Mouse (Mus musculus): Measurements from ENCODE around the gene Arhgap4.

The Arhgap4 gene

DNA sequence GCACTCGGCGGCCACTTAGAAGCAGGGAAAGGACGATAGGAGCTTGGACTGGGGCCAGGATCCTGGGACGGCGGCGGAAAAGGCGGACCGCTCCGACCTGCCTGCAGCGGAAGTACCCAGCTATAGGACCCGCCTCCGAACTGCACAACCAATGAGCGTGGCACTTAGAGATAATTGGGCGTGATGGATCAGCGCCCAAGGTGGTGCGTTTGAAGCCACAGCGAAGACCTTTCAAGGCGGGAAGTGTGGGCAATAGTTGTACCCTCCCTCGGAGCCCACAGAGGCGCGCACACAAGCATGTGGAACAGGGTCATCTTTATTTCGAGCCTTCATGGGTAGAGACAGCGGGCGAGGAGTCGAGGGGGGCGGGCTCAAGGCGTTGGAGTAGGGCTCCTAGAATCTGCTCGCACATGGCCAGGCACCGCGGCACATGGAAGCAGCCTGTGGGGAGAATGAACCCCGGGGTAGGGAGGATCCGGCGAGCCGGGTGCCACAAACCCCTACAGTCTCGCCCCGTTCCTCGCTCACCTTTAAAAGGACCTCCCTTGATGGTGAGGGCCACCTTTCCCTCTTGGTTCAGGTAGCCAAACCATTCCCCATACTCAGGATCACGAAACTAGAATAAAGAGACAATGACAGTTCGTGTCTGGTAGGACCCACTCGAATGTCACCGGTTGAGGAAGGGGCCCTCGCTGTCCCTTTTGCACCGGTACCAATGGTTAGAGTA lies at the start of gene Arhgap4, which contains the start of gene Naa10:
TSS of gene Arhgap4 (minus strand) at position 48 of the 727 bp plus-strand sequence.
TSS of gene Naa10 (minus strand) at position 122 of the 727 bp plus-strand sequence.
- DNase-seq (ENCODE audit: low spot score): peak; percentile 83

DNA sequence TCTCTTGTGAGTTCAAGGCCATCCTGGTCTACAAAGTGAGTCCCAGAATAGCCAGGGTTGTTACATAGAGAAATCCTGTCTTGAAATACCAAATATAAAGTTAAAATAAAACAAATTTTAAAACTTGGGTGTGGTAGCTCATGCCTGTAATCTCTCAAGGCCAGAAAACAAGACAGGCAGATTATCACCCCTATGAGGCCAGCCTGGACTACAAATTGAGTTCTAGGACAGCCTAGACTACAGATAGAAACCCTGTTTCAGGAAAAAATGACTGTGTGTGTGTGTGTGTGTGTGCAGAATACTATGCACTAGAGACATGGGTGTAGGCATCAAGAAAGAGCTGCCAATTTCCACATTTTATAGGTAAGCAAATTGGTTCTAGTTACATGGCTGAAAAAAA lies 49.1 kb upstream of the Arhgap4 start:
- DNase-seq (ENCODE audit: low spot score): no peak

DNA sequence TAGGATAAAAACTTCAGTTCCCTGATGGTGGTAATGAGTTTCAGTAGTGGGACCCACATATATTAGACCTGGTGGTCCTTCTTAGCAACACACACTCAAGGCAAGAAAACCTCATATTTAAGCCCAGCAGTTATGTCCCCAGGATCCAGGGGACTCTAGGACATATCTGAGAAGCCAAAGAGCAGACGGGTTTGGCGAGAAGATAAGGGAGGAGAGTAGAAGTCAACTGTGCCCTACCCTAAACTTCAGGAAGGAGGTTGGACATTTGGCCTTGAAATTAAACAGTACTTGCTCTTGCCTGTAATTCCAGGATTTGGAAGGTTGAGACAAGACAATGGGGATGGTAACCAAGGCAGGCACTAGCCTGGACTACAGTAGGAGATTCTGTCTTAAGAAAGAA lies 48.1 kb upstream of the Arhgap4 start:
- no peak for DNase-seq (ENCODE audit: low spot score)

DNA sequence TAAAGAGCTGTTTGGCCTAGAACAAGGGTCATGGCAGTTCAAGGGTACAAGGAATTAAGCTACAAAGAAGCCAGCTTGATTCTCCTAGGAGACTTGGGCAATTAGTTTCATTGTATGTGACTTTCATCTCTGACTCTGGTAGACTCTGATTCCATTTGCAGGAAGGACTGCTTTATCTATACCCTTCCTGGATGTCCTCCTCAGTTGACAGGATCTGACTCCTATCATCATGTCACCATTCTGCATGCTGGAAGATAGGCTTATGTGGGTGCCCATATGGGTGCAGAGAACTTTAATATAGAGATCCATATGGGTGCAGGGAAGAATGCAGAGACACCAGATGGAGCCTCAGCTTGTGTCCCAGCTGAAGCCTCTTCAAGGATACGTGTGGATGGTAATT lies 47.5 kb upstream of the Arhgap4 start:
- no peak for DNase-seq (ENCODE audit: low spot score)

DNA sequence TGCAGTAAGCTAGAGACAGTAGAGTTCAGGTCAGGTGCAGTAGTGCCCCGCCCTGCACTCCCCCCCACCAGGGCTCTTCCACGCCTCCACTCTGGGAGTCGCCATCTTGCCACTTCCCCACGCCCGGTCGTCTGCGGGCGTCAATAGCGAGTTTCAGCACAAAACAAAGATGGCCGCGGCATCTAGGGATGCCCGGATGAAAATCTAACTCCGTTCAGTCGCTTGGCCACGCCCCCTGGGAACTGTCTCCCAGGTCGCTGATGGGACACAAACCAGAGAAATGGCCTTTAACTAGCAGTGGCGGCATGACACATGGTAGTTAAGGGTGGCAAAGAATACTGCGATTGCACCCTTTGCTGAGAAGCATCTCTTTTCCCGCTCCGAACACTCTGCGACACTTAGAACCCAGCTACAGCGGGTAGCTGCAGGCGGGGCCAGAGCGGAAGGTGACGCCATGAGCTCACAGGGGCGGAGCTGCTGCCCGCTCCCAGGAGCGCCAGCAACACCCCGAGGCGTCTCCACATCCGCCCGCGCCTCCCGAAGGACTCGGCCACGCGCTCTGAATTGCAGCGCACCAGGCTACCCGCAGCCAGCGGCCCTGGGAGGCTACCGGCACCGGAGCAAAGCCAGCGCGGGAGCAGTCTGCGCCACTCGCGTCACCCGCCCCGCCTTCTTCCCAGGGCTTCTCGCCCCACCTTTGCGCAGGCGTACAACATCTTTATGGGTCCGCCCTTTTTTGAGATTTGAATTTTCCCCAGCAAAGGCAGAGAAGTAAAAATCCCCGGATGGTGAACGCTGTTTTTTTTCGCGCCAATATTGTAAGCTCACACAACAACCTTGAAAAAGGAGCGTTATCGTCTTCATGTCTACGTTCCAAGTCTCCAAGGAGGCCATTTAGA lies 45.8 kb upstream of the Arhgap4 start:
- peak; percentile 89 for DNase-seq (ENCODE audit: low spot score)

DNA sequence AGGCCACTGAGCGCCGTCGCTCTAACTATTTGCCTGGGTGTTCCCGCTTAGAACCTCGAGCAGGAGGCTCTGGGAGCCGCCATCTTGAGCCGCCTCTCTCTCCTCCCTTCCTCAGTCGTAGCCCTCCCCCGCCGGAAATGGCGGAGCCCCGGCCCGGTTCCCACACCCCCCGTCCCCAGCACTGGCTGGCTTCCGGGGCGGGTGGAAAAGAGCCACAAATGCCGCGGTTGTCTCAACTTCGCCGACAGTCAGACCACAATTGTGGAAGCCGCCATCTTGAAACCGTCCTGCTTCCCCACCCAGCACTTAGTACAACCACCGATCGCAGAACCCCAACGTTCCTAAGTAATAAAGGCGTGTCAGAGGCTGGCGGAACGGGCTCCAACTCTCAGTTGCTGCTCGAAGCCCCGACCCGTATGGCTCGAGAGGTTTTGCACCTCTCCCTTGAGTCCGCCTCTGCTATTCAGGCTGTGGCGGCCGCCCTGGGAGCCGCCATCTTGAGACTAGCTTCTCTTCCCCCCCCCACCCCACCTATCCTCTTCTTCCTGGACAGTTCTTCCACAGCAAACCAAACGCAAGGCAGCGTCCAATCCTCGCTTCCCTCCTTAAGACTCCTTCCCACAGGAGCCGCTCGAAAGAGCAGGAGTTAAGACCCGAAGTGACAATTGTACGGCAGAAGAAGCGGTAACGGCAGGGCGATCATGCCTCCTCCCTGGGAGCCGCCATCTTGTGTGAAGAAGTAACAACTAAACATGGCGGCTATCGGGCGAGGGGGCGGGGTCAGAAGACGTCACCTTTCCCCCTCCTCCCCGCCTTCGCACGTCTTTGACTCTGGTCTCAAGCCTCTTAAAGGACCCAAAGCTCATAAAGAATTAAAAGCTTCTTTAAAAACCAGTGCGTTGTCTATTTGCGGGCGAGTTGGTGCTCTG lies 44.8 kb upstream of the Arhgap4 start, which contains the start of gene Hcfc1:
TSS of gene Hcfc1 (minus strand) at position 110 of the 929 bp plus-strand sequence.
- DNase-seq (ENCODE audit: low spot score): peak; percentile 82

DNA sequence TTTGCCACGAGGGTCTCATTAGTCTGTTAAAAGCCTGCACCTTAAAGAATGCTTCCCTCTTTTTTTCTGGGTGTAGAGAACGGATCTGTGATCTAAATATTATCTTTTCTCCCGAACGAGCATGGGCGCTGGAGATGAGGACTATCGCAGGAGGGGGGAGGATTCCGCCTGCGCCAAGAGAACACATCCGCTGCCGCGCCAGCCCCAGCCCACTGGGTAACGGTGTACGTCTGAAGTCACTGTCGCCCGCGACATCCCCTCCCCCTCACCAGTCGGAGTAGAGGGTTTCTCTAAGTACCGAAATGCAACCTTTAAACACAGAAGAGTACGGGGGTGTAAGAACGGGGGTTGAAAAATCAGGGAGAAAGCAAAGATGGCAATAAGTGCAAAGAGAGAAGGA lies 43.6 kb upstream of the Arhgap4 start:
- DNase-seq (ENCODE audit: low spot score): peak; percentile 23

DNA sequence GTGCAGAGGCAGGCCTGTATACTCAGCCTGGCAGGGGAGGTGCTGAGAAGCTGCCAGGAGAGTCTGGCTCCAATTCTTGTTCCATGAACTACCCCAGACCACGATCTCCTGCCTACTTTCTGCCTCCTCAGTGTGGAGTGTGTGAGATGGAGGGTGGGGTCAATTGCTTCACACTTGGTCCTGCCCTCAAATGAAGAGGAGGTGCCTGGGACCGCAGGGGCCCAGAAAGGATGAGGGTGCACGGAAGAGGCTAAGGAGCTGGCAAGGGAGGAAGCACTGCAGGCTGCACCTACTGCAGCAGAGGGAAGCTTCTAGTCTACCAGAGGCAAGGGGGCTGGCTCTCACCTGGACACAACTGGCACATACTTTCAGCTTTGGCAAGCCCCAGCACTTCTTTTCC lies 42.7 kb upstream of the Arhgap4 start:
- DNase-seq (ENCODE audit: low spot score): no peak

DNA sequence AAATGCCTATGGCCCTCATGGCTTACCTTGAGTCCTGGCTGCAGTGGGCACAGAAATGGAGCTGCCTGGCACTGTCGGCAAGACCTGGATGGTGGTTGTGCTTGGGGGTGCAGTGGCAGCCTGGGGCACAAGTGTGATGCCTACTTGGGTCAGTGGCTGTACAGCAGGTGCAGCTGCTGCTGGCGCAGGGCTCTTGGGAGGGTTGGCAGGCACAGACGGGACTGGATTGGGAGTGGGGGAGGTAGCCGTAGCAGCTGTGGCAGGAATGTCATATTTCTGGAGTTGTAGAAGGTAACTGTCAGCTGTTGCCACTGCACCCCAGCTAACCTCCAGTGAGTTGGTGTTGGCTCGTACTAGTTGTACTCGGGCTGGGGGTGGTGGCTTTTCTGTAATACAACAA lies 33.3 kb upstream of the Arhgap4 start:
- no peak for DNase-seq (ENCODE audit: low spot score)

DNA sequence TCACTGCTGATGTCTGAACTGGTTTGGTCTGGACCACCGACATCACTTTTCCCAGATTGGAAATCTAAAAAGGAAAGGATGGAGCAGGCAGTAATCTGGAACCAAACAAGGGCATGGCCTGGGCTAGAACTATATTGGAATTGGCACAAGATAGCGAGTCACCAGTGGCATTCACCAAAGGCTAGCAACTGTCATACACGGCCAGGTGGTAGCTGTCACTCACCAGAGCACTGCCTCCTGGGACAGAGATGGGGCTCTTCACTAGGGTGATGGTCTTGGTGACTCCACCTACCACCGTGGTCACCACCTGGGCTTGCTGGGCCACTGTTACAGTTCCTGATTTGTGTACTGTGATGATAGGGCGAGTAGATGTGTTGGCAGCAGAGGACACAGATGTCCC lies 30.9 kb upstream of the Arhgap4 start:
- no peak for DNase-seq (ENCODE audit: low spot score)

DNA sequence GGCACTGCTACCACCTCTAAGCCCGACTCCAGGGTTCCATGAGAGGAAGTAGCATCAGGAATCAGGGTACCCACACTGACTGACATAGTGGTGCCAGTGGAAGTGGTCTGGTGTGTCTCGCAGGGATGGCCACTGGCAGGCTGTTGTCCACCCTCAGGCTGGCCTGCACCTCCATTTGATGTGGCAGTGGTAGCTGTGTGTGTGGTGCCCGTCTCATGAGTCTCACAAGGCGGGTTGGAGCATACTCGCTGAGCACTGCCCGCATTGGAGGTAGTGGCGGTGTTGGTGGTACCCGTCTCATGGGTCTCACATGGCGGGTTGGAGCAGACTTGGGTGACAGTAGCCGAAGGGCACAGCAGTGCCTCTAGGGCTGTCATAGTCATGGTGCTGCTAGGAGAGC lies 27.7 kb upstream of the Arhgap4 start:
- no peak for DNase-seq (ENCODE audit: low spot score)

DNA sequence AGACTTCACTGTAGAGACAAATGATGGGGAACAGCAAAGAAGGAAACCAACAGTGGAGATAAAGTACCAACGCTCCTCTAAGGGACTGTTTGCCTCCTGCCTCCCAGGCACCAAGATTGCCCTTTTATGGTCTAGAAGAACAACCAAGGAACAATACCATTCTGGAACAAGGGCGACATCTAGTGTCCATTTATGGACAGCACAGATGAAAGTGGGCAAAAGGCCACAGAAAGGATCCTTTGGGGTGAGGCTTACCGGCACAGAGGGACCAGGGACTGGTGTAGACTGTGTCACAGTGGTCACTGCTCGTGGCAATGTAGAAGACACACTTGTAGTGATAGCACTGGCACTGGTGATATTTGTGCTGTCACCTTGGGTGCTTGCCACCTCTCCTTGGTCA lies 27.0 kb upstream of the Arhgap4 start:
- peak; percentile 81 for DNase-seq (ENCODE audit: low spot score)

DNA sequence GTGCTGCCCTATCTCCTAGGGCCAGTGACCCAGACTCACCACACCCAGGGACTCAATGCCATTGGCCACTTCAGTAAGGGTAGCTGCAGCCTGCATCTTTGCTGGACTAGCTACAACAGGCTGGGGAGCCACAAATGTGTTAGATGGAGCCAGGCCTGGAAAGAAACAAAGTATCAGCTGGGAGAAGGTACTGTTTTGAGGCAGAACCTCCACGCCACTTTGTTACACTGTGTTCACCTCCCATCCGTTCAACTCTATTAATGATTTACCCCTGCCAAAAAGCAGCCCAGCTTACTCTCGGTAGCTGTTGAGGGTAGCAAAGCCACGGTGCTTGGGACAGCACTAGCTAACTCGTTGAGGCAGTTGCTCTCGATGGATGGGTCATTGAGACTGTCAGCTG lies 25.2 kb upstream of the Arhgap4 start:
- DNase-seq (ENCODE audit: low spot score): no peak

DNA sequence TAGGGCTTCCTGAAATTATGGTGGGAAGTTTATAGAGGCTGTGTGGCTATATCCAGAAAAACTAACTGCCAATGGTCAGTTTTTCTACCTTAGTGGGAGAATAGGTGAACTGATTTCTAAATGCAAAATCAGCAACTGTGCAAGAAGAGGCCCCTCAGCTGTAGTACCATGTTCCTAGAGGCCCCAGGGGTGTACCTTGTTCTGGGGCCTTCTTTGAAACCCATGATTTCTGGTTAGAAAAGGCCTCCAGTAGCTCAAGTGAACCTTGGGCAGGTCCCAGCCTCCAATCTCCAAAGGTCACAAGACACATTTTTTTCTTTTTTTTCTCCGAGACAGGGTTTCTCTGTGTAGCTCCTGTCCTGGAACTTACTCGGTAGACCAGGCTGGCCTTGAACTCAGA lies 20.6 kb upstream of the Arhgap4 start:
- no peak for DNase-seq (ENCODE audit: low spot score)

DNA sequence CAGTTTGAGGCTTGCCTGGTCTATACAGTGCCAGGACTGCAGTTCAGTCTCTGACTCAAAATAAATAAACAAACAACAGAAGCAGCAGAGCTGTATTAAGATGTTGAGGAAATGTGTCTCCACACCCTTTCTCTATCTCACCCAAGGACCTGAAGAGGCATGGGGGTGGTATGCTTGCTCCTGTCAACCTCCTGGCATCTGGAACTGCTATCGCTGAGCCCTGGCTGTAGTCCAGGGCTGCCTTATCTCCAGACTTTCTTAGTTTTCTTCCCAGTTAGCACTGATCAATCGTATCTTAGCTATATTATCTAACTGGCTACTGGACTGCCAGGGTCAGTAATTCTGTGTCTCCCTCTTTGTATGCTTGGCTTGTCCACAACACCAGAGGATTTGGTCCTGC lies 20.2 kb upstream of the Arhgap4 start:
- DNase-seq (ENCODE audit: low spot score): no peak

DNA sequence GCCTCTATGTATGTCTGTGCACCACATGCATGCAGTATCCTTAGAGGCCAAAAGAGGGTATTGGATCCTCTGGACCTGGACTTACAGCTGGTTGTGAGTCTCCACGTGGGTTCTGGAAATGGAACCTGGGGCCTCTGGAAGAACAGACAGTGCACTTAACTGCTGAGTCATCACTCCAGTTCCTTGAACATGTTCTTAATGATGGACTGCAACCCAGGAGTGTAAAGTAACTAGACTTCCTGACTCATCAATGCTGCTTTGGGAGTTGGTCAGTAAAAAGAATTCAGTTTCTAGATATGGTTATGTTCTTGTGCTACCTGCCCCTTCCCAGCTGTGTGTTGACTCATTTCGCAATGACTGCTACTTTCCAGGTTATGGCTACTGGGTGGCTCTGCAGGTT lies 10.2 kb upstream of the Arhgap4 start:
- no peak for DNase-seq (ENCODE audit: low spot score)

DNA sequence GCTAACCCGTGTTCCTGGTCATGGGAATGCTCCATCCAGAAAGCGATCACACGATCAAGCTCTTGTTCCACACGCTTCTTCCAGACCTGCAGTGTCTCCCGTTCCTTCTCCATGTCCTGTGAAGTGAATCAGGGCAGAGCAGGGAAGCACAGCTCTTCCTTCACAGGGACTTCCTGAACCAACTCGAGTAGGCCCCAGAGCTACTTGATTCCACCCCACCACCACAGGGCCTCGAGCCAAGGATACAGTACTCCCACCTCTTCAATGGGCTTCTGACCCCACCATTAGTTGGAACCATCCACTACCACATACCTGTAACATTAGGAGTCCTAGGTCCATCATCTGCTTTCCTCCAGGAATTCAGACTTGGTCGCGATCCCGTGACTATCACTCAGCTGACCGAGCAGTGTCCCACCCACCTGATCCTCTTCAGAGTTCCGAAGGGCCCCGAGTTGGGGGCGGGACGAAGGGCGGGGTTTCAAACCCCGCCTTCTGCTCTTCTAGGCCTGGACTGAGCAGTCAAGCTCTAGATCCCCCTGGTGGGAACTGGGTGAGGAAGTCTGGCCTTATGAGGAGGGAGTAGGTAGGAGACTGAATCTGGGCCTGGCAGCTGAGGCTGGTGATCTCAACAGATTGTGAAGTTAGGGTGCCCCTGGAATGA lies 8.9 kb upstream of the Arhgap4 start, which contains the start of gene Renbp:
TSS of gene Renbp (minus strand) at position 449 of the 661 bp plus-strand sequence.
- DNase-seq (ENCODE audit: low spot score): peak; percentile 66

DNA sequence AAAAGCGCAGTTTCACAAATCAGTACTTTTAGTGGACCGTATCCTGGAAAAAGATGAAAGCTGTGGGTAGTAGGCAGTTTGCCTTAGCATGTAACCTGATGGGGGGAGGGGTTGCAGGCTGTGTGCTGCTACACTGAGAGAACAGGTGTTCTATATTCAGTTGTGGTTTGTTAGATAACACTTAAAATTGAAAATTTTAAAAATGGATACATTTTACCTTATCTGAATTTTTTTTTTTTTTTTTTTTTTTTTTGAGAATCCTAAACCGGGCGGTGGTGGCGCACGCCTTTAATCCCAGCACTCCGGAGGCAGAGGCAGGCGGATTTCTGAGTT lies 846 bp upstream of the Arhgap4 start:
- no peak for DNase-seq (ENCODE audit: low spot score)

DNA sequence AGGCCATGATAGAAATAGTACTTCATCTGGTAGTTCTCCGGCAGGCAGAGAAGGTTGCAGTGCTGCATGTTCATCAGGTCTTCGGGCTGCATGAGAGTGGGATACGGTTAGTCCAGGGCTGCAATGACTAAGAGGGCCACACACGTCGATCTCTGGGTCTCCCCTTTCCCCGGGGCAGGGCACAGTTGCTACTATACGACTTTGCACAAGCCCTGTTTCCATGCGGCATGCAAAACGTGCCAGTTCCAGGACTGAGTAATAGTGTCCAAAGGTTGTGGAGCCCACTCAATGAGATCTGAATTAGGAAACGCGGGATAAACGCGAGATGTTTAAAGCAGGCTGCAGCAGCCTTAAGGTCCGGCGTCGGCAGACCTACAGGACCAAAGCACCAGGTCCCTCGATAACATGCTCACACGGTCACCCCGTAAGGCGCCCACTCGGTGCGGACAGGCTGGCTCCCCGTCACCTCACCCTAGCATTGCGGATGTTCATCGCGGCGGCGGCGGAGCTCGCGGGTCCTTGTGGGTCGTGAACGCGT lies 316 bp downstream of the Arhgap4 start:
- DNase-seq (ENCODE audit: low spot score): peak; percentile 10

DNA sequence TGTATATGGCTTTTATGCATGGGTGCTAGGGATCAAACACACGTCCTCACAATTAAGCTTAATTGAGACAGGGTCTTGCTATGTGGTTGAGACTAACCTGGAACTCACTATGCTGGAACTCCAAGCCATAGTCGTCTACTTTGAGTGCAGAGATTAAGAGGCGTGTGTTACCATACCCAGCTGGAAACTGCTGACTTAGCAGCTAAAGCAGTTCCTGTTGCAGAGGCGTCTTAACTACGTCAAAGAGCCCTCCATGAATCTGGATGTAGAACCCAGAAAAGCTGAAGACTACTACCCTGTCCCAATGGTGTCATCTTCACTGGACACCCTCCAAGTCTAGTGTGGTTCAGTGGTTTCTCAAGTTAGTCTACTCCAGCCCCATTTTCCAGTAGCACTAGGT lies 3.0 kb downstream of the Arhgap4 start:
- no peak for DNase-seq (ENCODE audit: low spot score)

DNA sequence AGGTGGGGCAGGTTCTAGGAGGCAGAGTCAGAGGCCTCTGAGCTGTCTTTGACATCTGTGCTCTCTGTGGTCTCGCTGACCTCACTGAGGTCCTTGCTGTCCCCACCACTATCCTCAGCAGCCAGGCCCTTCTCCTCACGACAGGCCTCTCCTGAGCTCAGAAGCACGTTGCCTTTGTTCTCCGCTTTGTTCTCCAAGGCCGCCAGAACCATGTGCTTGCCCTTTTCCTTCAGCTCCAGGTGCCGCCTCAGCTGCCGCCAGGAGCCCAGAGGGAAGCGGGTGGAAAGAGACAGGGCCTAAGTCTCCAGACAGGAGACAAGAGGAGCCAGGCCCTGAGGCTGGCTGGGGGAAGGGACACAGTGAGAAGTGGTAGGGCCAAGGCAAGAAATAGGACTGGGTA lies 4.7 kb downstream of the Arhgap4 start:
- no peak for DNase-seq (ENCODE audit: low spot score)

Measured in retina, embryonic 14.5 days (tissue).